Mouse (Mus musculus) inflammation-experienced regulatory T-cells (primary cell): Measurements from ENCODE around the gene Frmd7. TPM values are rescaled to one million over a fixed set of nuclear protein-coding genes. Genes with fewer than 3 reads are reported as not detected.

Experiments used
- polyA plus RNA-seq, 2 experiments: library from polyadenylated mRNA; unstranded; fragments of 100-300 nt; shearing (Covaris generic); gene quantifications; one replicate each; pipeline ENCODE4 v1.2.1; 2017

The Frmd7 gene
- under 1 TPM; 0.32 to 0.40 TPM for polyA plus RNA-seq

GRCm38 (mm10) chrX:50942610-50943009, at the start of gene Frmd7:
TSS of gene Frmd7 (minus strand) at chrX:50942710.

Other genes starting within 250 kb of the Frmd7 start
- gene Stk26, start 101.7 kb downstream of the Frmd7 start, polyA plus RNA-seq, result 10 to 100 TPM; 41.3 to 75.1 TPM
- gene Rap2c, start 75.3 kb upstream of the Frmd7 start, polyA plus RNA-seq, result 10 to 100 TPM; 16.6 to 35.2 TPM